Mouse (Mus musculus) central nervous system, embryonic 14 days (tissue): ENCODE data around the gene Olfr1044. TPM values are rescaled to one million over a fixed set of nuclear protein-coding genes. Genes with fewer than 3 reads are reported as not detected.

Experiments used
- polyA plus RNA-seq: library from polyadenylated mRNA; depleted of rRNA; stranded (reverse); fragments of >200 nt; gene quantifications from 2 replicates; pipeline ENCODE4 v1.2.3, GENCODE M21; 2012; rRNA removed

Olfr1044 gene
- not detected in 2 replicates for polyA plus RNA-seq

DNA sequence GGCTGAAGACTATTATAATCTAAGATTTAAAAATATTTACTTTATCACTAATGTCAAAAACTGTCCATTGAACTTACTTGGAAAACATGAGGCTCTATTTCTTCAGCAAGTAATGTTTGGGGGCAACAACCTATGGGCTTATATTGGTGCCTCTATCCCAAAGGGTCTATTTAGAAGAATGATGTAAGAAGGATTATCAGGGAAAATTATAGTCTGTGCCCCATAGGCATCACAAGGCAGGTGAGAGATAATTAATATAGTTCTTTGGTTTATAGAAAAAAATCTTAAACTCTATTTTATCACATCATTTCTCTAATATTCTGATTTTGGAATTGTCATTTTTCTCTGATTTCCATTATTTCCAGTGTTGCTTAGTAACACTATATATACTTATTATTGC, at the start of gene Olfr1044:
TSS of gene Olfr1044 (minus strand) at position 101 of the 400 bp plus-strand sequence.

DNA sequence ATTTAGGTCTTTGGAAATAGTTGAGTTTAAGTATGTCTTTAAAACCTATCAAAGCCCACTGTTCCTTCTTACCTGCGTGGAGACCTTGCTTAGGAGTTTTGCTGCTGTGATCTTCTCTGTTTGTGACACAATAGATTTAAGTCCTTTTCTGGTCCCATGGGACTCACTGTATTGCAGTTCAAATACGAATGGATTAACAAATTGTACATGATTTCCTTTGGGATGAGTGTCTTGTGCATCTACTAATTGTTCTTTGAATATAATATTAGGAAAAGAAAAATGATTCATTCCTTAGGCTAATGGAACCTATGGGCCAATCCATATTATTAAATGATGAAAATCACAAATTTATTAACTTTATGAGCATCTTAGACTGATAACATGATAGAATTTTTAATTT, 41.6 kb upstream of the Olfr1044 start, which contains the start of gene Olfr1046:
TSS of gene Olfr1046 (minus strand) at position 101 of the 400 bp plus-strand sequence.

DNA sequence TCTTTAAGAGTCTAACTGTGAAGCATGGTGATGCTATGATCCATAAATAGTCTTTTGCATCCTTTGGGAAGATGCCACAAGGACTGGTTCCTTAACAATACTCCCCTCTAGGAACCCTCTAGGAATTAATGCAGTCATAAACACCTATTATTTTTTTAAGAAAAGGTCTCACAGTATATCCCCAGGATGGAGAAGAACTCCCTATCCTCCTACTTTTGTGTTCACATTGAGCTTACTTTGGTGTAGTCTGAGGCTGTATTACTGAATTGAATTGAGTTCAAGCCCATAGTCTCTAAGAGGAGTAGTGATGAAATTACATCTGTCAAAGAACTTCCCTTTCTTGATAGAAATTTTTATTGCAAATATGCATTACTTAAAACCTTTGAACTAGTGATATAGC, 25.3 kb upstream of the Olfr1044 start, which contains the start of gene Olfr1045:
TSS of gene Olfr1045 (minus strand) at position 101 of the 400 bp plus-strand sequence.

GRCm38 (mm10) chr2:86185583-86185982, 8.0 kb upstream of the Olfr1044 start, which contains the start of gene Olfr52:
Olfr52 (minus strand) TSS chr2:86185683.

GRCm38 (mm10) chr2:86167422-86167821, 10.2 kb downstream of the Olfr1044 start, which contains the start of gene Olfr1043:
Olfr1043 (minus strand) TSS chr2:86167522.

DNA sequence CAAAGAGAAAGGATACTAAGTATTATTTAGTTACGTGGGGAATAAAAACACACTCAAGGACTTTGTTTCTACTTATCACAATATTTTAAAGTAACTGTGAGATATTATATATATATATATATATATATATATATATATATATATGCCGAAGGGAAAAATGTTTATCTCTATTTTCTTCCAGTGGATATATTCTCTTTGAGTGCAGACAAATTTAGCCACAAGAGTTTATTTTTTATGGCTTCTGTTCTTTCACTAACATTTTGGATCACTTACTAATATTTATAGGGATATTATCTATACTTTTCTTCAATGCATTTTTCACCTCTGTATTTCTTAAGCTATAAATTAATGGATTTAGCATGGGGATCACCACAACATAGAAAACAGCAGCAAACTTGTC, 15.9 kb downstream of the Olfr1044 start, which contains the start of gene Olfr1042:
TSS of gene Olfr1042 (minus strand) at position 101 of the 400 bp plus-strand sequence.

DNA sequence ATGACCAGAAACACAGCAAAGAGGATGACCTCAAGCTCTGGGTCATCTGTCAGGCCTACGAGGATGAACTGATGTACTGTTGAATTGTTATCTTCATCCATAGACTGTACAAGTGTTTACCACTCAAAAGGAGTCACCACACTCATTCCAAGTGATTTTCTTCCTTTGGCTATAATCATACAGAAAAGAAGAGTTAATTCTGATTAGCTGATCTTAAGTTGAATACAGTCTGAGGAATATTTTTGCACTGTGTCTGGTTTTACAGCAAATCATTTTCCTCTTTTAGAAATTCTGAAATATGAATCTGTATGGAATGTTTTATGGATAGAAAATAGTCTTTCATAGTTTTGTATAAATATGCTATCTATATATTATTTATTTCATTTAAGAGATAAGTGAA, 31.0 kb downstream of the Olfr1044 start, which contains the start of gene Olfr1040:
TSS of gene Olfr1040 (minus strand) at position 101 of the 400 bp plus-strand sequence.

DNA sequence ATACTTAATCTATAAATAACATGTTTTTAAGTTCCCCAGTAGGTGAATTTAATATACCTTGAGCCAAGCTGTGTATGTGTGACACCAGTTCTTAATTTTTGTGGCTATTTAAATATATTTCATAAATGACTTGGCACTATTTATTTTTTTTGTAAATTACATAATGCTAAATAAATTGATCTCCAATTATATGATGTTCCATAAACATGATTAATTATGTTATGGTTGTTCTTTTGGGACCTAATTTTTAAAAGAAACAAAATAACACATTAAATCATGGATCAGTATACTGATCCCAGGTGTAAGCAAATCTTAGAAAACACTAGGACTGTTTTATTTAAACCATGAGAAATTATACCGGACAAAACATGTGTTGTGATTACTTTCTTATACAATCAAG, 41.8 kb downstream of the Olfr1044 start, which contains the start of gene Olfr1039:
TSS of gene Olfr1039 (minus strand) at position 101 of the 400 bp plus-strand sequence.

Other genes with a start within 250 kb of the Olfr1044 start
- gene Olfr1028, start 227.4 kb downstream of the Olfr1044 start, polyA plus RNA-seq: not detected in 2 replicates
- not detected in 2 replicates for gene Olfr1029, start 203.9 kb downstream of the Olfr1044 start, polyA plus RNA-seq
- gene Olfr1030, start 198.5 kb downstream of the Olfr1044 start, polyA plus RNA-seq: not detected in 2 replicates
- not detected in 2 replicates for gene Olfr1031, start 187.5 kb downstream of the Olfr1044 start, polyA plus RNA-seq
- gene Olfr1032, start 172.3 kb downstream of the Olfr1044 start, polyA plus RNA-seq: not detected in 2 replicates
- 0.02 and 0.25 TPM in 2 replicates for gene Olfr1033, start 157.2 kb downstream of the Olfr1044 start, polyA plus RNA-seq
- gene Olfr1034, start 132.0 kb downstream of the Olfr1044 start, polyA plus RNA-seq: 0.04 TPM in 1 of 2 replicates, not detected in the other
- gene Olfr1036, start 103.8 kb downstream of the Olfr1044 start, polyA plus RNA-seq: not detected in 2 replicates
- not detected in 2 replicates for gene Olfr1037, start 90.4 kb downstream of the Olfr1044 start, polyA plus RNA-seq
- gene Olfr1039, start 41.9 kb downstream of the Olfr1044 start, polyA plus RNA-seq: not detected in 2 replicates
- not detected in 2 replicates for gene Olfr1040, start 31.1 kb downstream of the Olfr1044 start, polyA plus RNA-seq
- not detected in 2 replicates for gene Olfr1042, start 16.0 kb downstream of the Olfr1044 start, polyA plus RNA-seq
- not detected in 2 replicates for gene Olfr1043, start 10.3 kb downstream of the Olfr1044 start, polyA plus RNA-seq
- not detected in 2 replicates for gene Olfr52, start 7.9 kb upstream of the Olfr1044 start, polyA plus RNA-seq
- not detected in 2 replicates for gene Olfr1045, start 25.2 kb upstream of the Olfr1044 start, polyA plus RNA-seq
- gene Olfr1046, start 41.5 kb upstream of the Olfr1044 start, polyA plus RNA-seq: not detected in 2 replicates
- not detected in 2 replicates for gene Olfr1047, start 53.6 kb upstream of the Olfr1044 start, polyA plus RNA-seq
- not detected in 2 replicates for gene Olfr1048, start 62.5 kb upstream of the Olfr1044 start, polyA plus RNA-seq
- not detected in 2 replicates for gene Olfr1049, start 80.5 kb upstream of the Olfr1044 start, polyA plus RNA-seq
- gene Olfr1051, start 101.3 kb upstream of the Olfr1044 start, polyA plus RNA-seq: not detected in 2 replicates
- gene Olfr1052, start 114.6 kb upstream of the Olfr1044 start, polyA plus RNA-seq: not detected in 2 replicates
- gene Olfr1053, start 137.5 kb upstream of the Olfr1044 start, polyA plus RNA-seq: not detected in 2 replicates
- not detected in 2 replicates for gene Olfr1054, start 157.6 kb upstream of the Olfr1044 start, polyA plus RNA-seq
- gene Olfr1055, start 172.5 kb upstream of the Olfr1044 start, polyA plus RNA-seq: not detected in 2 replicates
- gene Olfr1056, start 184.6 kb upstream of the Olfr1044 start, polyA plus RNA-seq: not detected in 2 replicates
- not detected in 2 replicates for gene Olfr1057, start 200.6 kb upstream of the Olfr1044 start, polyA plus RNA-seq
- not detected in 2 replicates for gene Olfr1058, start 210.7 kb upstream of the Olfr1044 start, polyA plus RNA-seq
- not detected in 2 replicates for gene Olfr1061, start 236.2 kb upstream of the Olfr1044 start, polyA plus RNA-seq
- gene Olfr1062, start 248.9 kb upstream of the Olfr1044 start, polyA plus RNA-seq: not detected in 2 replicates